10 mouse cellular contexts compared by ENCODE assay signal in genomic region chr2:32741273-32742172, GRCm38 (mm10). TPM values are rescaled to one million over a fixed set of nuclear protein-coding genes. Genes with fewer than 3 reads are reported as not detected.
DNase-seq lines count a peak whose midpoint lies in the region; ATAC-seq lines count a peak whose summit lies in the region.
"Had no signal": no experiment of that assay in that cellular context is flagged by ENCODE, and none has a peak within 500 bp of the region (broad histone marks: within the 10 kb centered on the region; RNA-seq: fewer than 3 reads in every experiment).

No protein-coding gene starts in this region.

- peaks cover 6% of the 10 kb centered on the region; the same call in 1 of the 2 replicates for H3K36me3 ChIP-seq in kidney, embryonic 16.5 days (ENCODE audit: insufficient read depth, low read length)
- peaks cover 23% of the 10 kb centered on the region for H3K36me3 ChIP-seq in heart, embryonic 12.5 days
- H3K36me3 ChIP-seq: G1E had no signal

- peaks cover 20% of the 10 kb centered on the region for H3K27me3 ChIP-seq in kidney, embryonic 16.5 days (ENCODE audit: insufficient read depth, low read length)
- peaks cover 44% of the 10 kb centered on the region for H3K27me3 ChIP-seq in heart, embryonic 12.5 days (replicated peaks)

- peak overlapping the region; percentile 31; the same call in 1 of the 2 replicates for H3K9ac ChIP-seq in kidney, embryonic 16.5 days (replicated peaks; ENCODE audit: low read length)
- peak overlapping the region; percentile 62 for H3K9ac ChIP-seq in heart, embryonic 12.5 days

- H3K4me3 ChIP-seq in kidney, embryonic 16.5 days (ENCODE audit: low read length): peak overlapping the region; percentile 46
- H3K4me3 ChIP-seq in heart, embryonic 12.5 days: peak overlapping the region; percentile 52

- WGBS in kidney, embryonic 16.5 days: 4% methylated on average over 51 of the region's 58 CpGs
- WGBS in heart, embryonic 12.5 days: 11% methylated on average over 56 of the region's 58 CpGs

- no peak for DNase-seq in kidney, adult 11 months
- peak; percentile 69 to 84 for DNase-seq in cerebellum, postnatal 36 days
- DNase-seq in layer of hippocampus, postnatal 25 days (ENCODE audit: extremely low spot score in 1 of 2, low spot score in 1 of 2): peak; percentile 43 to 63
- DNase-seq in lung, postnatal 10 days: peak; percentile 77
- peak; percentile 79 for DNase-seq in right cerebral cortex, postnatal 25 days

- peaks cover 14% of the 10 kb centered on the region for H3K4me1 ChIP-seq in kidney, embryonic 16.5 days (ENCODE audit: insufficient read depth, low read length)
- H3K4me1 ChIP-seq in heart, embryonic 12.5 days (replicated peaks): peaks cover 29% of the 10 kb centered on the region

- H3K9me3 ChIP-seq in kidney, embryonic 16.5 days (ENCODE audit: low read length): no peaks in the 10 kb centered on the region
- H3K9me3 ChIP-seq in heart, embryonic 12.5 days (replicated peaks): no peaks in the 10 kb centered on the region
- H3K9me3 ChIP-seq: G1E had no signal

- H3K27ac ChIP-seq in kidney, embryonic 16.5 days (ENCODE audit: low read length): no peak overlapping the region
- no peak overlapping the region for H3K27ac ChIP-seq in heart, embryonic 12.5 days (ENCODE audit: poor library complexity, severe bottlenecking)

- ATAC-seq in kidney, embryonic 16.5 days (ENCODE audit: low FRiP score, low TSS enrichment): peak; percentile 43
- peak; percentile 51 for ATAC-seq in heart, embryonic 12.5 days (ENCODE audit: insufficient number of reproducible peaks, low FRiP score)
- no peak for ATAC-seq in megakaryocyte, adult 5-6 weeks (ENCODE audit: poor library complexity, severe bottlenecking)

- H3K4me2 ChIP-seq in kidney, embryonic 16.5 days (replicated peaks; ENCODE audit: low read depth, low read length): peak overlapping the region; percentile 77
- peak overlapping the region; percentile 76 for H3K4me2 ChIP-seq in heart, embryonic 12.5 days

RNA-seq across cellular contexts. Expression of gene 6330409D20Rik, which starts 0.7 kb away (rescaled TPM):
- polyA plus RNA-seq in kidney, embryonic 16.5 days (2015; fragmentation: Nextera tagmentation; extraction: Ambion mirVana): 0.16 TPM in 1 of 2 replicates, not detected in the other
- polyA plus RNA-seq in heart, embryonic 12.5 days (2016; fragmentation: Nextera tagmentation; extraction: Ambion mirVana): not detected in 2 replicates
- 1 to 10 TPM; 1.1 to 1.3 TPM for total RNA-seq in layer of hippocampus, postnatal 25 days (2021)
- not detected in 2 replicates for total RNA-seq in megakaryocyte, adult 5-6 weeks (2015)
- total RNA-seq in megakaryocyte, adult 5-6 weeks (2017): not detected in 2 replicates
- total RNA-seq: G1E had no signal
- polyA plus RNA-seq: G1E; gonadal fat pad, adult 2 months had no signal

RNA-seq across cellular contexts. Expression of gene Tor2a, which starts 15.5 kb away (rescaled TPM):
- polyA plus RNA-seq in kidney, embryonic 16.5 days (2015; fragmentation: Nextera tagmentation; extraction: Ambion mirVana): 79.3 and 82.9 TPM in 2 replicates
- polyA plus RNA-seq in heart, embryonic 12.5 days (2016; fragmentation: Nextera tagmentation; extraction: Ambion mirVana): 38.5 and 39.3 TPM in 2 replicates
- total RNA-seq in layer of hippocampus, postnatal 25 days (2021): 10 to 100 TPM; 32.2 to 33.3 TPM
- total RNA-seq in megakaryocyte, adult 5-6 weeks (2015): 19.0 and 24.2 TPM in 2 replicates
- total RNA-seq in megakaryocyte, adult 5-6 weeks (2017): 17.7 and 17.8 TPM in 2 replicates

RNA-seq across cellular contexts. Expression of gene Sh2d3c, which starts 20.7 kb away (rescaled TPM):
- 41.5 and 44.2 TPM in 2 replicates for polyA plus RNA-seq in kidney, embryonic 16.5 days (2015; fragmentation: Nextera tagmentation; extraction: Ambion mirVana)
- polyA plus RNA-seq in heart, embryonic 12.5 days (2016; fragmentation: Nextera tagmentation; extraction: Ambion mirVana): 35.4 and 36.0 TPM in 2 replicates
- total RNA-seq in layer of hippocampus, postnatal 25 days (2021): 10 to 100 TPM; 22.8 to 23.9 TPM
- total RNA-seq in megakaryocyte, adult 5-6 weeks (2015): 49.8 and 56.2 TPM in 2 replicates
- 30.1 and 38.2 TPM in 2 replicates for total RNA-seq in megakaryocyte, adult 5-6 weeks (2017)

RNA-seq across cellular contexts. Expression of gene Cdk9, which starts 28.6 kb away (rescaled TPM):
- polyA plus RNA-seq in kidney, embryonic 16.5 days (2015; fragmentation: Nextera tagmentation; extraction: Ambion mirVana): 113 and 115 TPM in 2 replicates
- polyA plus RNA-seq in heart, embryonic 12.5 days (2016; fragmentation: Nextera tagmentation; extraction: Ambion mirVana): 67.5 and 73.3 TPM in 2 replicates
- 100 to 1,000 TPM in 1 of 2 experiments, 10 to 100 TPM in 1; 96.0 to 106 TPM for total RNA-seq in layer of hippocampus, postnatal 25 days (2021)
- 82.1 and 84.4 TPM in 2 replicates for total RNA-seq in megakaryocyte, adult 5-6 weeks (2015)
- total RNA-seq in megakaryocyte, adult 5-6 weeks (2017): 73.9 and 79.2 TPM in 2 replicates

RNA-seq across cellular contexts. Expression of gene Ttc16, which starts 33.9 kb away (rescaled TPM):
- 0.21 and 0.29 TPM in 2 replicates for polyA plus RNA-seq in kidney, embryonic 16.5 days (2015; fragmentation: Nextera tagmentation; extraction: Ambion mirVana)
- 0.09 and 0.24 TPM in 2 replicates for polyA plus RNA-seq in heart, embryonic 12.5 days (2016; fragmentation: Nextera tagmentation; extraction: Ambion mirVana)
- total RNA-seq in layer of hippocampus, postnatal 25 days (2021): under 1 TPM; 0.54 to 0.59 TPM
- total RNA-seq in megakaryocyte, adult 5-6 weeks (2015): not detected in 2 replicates
- not detected in 2 replicates for total RNA-seq in megakaryocyte, adult 5-6 weeks (2017)
